Mouse (Mus musculus) retina, postnatal 1 day (tissue): Measurements from ENCODE around the gene Hoxd10.
A peak's percentile ranks its signal among the peaks of the same experiment; 100 is the strongest.

Source experiments
- DNase-seq: peaks from one replicate; pipeline ENCODE4 v3.0.0-alpha.2; 2012

Gene Hoxd10

GRCm38 (mm10) chr2:74732513-74733316 is 41.0 kb downstream of the Hoxd10 start:
- DNase-seq: no peak

- peak; percentile 46 for DNase-seq
Measured at GRCm38 (mm10) chr2:74733317-74733661, 41.6 kb downstream of the Hoxd10 start.

DNA sequence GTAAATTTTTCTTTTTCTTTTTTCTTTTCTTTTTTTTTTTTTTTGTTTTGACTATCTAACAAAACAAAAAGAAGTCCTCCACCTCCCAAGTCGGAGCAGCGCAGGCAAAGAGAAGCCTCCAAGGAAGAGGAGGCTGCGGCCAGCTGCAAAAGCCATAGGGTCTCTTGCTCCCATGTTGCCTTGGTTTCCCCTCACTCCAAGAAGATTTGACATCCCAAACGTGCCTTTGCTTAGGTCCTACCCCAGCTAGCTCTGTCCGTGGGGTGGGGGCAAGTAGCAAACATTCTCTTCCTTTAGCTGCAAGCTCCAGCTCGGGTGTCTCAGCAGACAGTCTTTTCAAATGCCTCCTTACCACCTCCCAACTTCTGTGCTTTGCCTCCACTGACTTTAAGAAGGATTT is 42.0 kb downstream of the Hoxd10 start:
- no peak for DNase-seq

DNA sequence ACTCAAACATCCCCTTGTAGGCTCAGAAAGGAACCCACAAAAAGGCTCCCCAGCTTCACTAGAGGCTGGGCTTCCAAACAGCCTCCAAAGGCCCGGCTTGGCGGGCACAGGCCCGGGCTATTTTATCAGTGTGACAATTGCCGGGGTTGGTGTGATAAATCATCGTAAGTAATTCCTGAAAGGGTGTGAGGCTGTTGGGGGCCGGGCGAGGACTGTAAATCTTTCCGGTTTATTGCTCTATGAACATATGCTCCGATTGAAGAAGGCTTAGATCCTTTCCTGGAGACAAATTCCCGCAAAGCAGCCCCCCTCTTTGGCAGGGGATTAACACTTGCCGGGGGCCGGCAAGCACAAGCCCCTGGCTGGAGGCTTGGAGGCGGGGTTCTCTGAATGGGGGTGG is 42.7 kb downstream of the Hoxd10 start:
- peak; percentile 42 for DNase-seq

- no peak for DNase-seq
Measured at GRCm38 (mm10) chr2:74734996-74735811, 43.5 kb downstream of the Hoxd10 start.

DNA sequence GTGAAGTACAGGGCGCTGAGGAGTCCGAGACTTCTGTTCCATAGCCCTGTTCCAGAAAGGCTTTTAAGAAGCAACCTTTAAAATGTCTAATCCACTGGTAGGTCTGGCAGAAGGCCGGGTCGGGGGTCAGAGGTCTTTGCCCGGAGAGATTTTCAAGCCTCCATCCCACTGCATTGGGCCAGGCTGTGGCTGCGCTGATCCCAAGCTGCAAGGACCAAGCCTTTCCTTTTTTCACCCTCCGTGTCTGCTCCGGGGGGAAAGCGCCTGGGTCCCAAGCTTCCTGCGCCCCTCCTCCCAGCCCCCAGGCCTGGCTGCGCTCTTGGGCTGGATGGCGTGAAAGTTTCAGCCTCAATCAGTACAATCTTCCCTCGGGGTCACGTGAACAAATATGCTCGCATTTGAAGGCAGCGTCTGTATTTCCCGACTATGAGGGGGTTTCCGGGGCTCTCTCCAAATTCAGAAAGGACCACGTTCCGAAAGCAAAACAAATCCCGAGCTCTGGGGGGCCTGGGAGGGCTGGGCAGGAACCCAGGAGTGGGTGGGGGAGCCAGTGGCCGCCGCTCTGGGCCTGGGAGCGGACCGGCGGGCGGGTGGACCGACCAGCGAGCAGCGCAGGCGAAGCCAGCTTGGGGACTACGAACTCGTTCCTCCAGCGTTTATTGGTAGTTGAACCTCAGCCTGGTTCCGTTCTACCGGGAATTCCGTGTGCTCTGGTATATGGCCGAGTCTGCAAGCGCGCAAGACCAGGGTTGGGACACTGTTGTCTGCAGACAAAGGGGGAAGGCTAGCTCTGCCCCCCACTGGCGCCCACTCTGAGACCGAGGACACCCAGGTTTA is 44.3 kb downstream of the Hoxd10 start:
- DNase-seq: no peak

DNA sequence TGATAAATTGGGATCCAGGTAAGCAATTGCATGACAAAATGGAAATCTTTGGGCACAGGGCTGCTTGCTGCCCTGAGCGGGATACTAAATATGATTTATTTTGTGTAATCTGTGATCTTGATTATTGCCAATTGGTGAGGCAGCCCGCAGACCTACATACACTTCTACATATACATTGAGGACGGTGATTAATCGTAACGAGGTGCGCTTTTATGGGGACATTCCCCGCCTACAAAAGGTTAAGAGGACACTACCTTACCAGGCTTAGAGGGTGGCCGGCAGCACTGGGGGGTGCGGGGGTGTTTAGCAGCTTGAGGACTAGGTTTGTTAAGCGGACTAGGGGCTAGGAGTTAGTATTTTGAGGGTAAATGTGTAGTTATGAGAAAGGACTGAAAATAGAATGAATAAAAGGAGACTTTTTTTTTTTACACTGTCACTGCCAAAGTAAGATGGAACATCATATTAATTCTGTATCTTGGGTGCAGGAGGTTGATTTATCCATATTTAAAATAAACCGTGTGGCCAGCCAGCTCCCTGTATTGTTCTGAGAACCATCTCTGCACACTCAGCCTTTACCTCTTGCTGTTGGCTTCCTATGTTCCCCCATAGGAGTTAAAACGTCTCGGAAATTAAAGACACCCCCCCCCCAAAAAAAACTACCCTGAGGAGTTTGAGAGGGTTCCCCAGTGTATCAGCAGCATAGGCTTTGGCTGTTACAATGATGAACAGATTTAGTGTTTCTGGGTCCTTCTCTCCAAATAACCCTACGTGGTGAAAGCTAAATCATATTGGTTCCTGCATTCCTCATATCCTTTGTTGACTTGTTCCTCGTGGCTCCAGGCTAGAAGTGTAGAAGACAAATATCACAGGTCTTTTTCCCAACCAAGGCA is 45.2 kb downstream of the Hoxd10 start:
- no peak for DNase-seq

- DNase-seq: no peak
Measured at GRCm38 (mm10) chr2:74737578-74738070, 45.9 kb downstream of the Hoxd10 start.

- DNase-seq: no peak
Measured at GRCm38 (mm10) chr2:74738623-74739475, 47.1 kb downstream of the Hoxd10 start.

GRCm38 (mm10) chr2:74739476-74739800 is 47.7 kb downstream of the Hoxd10 start:
- no peak for DNase-seq

GRCm38 (mm10) chr2:74739869-74740268 is 48.1 kb downstream of the Hoxd10 start:
- no peak for DNase-seq

DNA sequence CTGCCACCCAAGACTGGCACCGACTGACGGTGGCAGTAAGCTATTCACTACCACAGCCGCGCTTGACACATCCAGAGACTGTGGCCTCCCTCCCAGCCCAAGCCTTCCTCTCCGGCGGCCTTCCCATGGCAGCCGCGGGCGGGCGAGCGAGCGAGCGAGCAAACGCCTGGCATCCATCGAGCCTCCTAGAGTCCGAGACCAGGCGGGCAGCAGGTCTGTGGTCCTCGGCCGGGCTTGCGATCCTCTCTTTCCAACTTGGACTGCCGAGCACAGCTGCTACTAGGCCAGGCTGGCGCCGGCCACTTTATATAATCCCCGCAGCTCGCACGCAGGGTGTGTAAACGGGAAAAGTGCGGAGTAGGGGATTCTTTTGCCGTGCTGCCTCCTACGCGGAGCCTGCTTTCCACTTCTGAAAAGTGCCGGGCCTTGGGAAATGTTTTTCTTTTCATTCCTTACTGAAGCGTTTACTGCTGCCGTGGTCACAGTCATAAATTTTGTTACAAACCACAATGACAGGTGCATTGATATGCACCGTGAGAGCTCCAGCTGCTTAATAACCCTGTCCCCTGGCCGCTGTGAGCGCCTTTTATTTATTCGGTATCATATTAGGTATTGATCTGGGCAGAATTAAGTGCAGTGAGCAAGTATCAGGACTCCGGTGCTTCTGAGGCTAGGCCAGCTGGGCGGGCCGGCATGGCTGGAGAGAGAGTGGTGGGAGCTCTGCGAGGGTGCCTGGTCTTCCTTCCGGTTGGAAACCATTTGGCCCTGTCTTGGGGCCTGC is 48.8 kb downstream of the Hoxd10 start:
- peak; percentile 48 for DNase-seq

DNA sequence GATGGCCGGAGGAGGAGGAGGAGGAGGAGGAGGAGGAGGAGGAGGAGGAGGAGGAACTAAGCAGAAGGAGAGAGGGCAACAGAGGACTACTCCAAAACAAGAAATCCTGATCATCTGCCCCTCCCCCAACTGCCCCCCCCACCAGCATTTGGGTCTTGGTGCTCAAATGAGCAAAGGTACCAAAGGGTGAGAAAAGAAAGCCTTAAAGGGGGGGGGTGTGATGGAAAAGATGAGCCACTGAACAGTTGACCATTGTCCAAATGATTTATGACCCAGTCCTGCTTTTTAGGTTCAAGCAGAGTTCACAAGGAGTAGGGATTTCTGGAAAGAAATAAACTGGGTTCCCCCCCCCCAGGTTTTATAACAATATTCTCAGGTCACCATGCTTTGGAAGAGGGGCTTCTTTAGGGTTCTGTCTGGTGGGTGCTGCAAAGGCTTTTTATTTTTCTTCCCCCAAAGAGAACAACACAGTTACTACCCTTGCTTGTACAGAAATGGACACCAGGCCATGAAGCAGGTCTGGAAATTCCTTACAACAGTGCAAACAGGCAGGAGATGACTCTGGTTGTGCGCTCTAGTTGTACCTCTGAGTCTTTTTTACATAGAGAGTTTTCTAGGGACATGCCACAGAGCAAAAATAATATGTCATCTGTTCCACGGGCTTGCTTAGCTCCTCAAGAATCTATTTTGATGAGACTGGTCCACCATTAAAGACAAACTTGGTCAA is 49.7 kb downstream of the Hoxd10 start:
- DNase-seq: no peak

GRCm38 (mm10) chr2:74741979-74742277 is 50.2 kb downstream of the Hoxd10 start:
- DNase-seq: no peak
